8 mouse cellular contexts compared by ENCODE assay signal in the genomic region with DNA sequence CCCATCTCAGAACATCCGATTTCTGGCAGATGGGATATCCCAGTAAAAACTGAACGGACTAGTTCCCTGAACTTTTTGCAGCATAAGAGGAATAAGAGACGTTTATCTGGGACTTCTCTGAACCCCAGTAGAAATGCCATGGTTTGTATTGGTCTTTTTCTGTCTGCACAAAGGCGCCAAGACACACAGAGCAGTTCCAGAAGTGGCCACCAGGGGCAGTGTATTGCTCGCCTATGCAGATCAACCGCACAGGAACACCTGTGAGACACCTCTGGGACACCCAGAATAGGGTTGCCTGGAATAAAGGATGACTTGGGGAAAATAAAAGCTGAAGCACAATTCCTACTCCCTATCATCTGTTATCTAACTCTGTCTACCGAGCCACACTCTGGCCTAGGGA.
A peak's percentile ranks its signal among the peaks of the same experiment; 100 is the strongest.
DNase-seq lines count a peak whose midpoint lies in the region; ATAC-seq and TF ChIP-seq lines count a peak whose summit lies in the region.

No protein-coding gene starts in this region.

- no peak overlapping the region for H3K9ac ChIP-seq in liver, adult 2 months (ENCODE audit: low read depth, low read length)
- H3K9ac ChIP-seq in liver, embryonic 11.5 days (ENCODE audit: low read depth, low read length), result no peak overlapping the region

- no peak overlapping the region for H3K27ac ChIP-seq in cerebellum, adult 2 months (ENCODE audit: insufficient read depth, low read length)
- no peak overlapping the region for H3K27ac ChIP-seq in liver, adult 2 months (replicated peaks; ENCODE audit: insufficient read depth, low read depth, low read length)
- no peak overlapping the region for H3K27ac ChIP-seq in liver, embryonic 11.5 days (ENCODE audit: low read depth, low read length)

- H3K4me3 ChIP-seq in cerebellum, adult 2 months (replicated peaks; ENCODE audit: insufficient read depth, low read depth, low read length), result no peak overlapping the region
- H3K4me3 ChIP-seq in liver, adult 2 months (ENCODE audit: insufficient read depth, low read depth, low read length), result no peak overlapping the region
- H3K4me3 ChIP-seq in liver, embryonic 11.5 days (ENCODE audit: low read depth, low read length), result no peak overlapping the region

- no peaks in the 10 kb centered on the region for H3K79me2 ChIP-seq in liver, adult 2 months (ENCODE audit: control insufficient read depth, insufficient read depth, low read length)

- H3K27me3 ChIP-seq in cerebellum, adult 2 months (ENCODE audit: control insufficient read depth, insufficient read depth, low read length), result no peaks in the 10 kb centered on the region
- H3K27me3 ChIP-seq in liver, adult 2 months (ENCODE audit: control insufficient read depth, insufficient read depth, low read length), result no peaks in the 10 kb centered on the region
- H3K27me3 ChIP-seq in liver, embryonic 11.5 days (replicated peaks; ENCODE audit: control insufficient read depth, insufficient read depth, low read length), result no peaks in the 10 kb centered on the region

- peak; percentile 51; the same call in 1 of the 2 replicates for TF ChIP-seq CTCF in cerebellum, adult 2 months (IDR thresholded peaks at IDR 0.05; ENCODE audit: borderline replicate concordance, insufficient read depth, low read depth, low read length)
- peak; percentile 65 for TF ChIP-seq CTCF in liver, adult 2 months (IDR thresholded peaks at IDR 0.05; ENCODE audit: low read depth, low read length)

- H3K9me3 ChIP-seq in liver, embryonic 11.5 days (ENCODE audit: control insufficient read depth, low read length), result no peaks in the 10 kb centered on the region

- H3K36me3 ChIP-seq in liver, adult 2 months (ENCODE audit: control insufficient read depth, insufficient read depth, low read length), result no peaks in the 10 kb centered on the region
- no peaks in the 10 kb centered on the region for H3K36me3 ChIP-seq in liver, embryonic 11.5 days (ENCODE audit: control insufficient read depth, insufficient read depth, low read length)

- TF ChIP-seq POLR2A in cerebellum, adult 2 months (IDR thresholded peaks at IDR 0.05; ENCODE audit: borderline replicate concordance, insufficient read depth, low read length), result no peak
- no peak for TF ChIP-seq POLR2A in liver, adult 2 months (IDR thresholded peaks at IDR 0.05; ENCODE audit: extremely low read depth, insufficient read depth, low read length)

- WGBS in cerebellum, adult 2 months, result 71% methylated on average over 7 of the region's 7 CpGs
- WGBS in liver, adult 2 months, result 66% methylated on average over 7 of the region's 7 CpGs
- WGBS in liver, embryonic 11.5 days, result 70% methylated on average over 7 of the region's 7 CpGs

- peak; percentile 3 to 15 for DNase-seq in cerebellum, adult 2 months
- no peak for DNase-seq in cerebellum, adult 9-11 months
- no peak for DNase-seq in liver, adult 2 months (ENCODE audit: extremely low read depth, low read depth, low spot score)
- no peak for DNase-seq in liver, embryonic 11.5 days (ENCODE audit: low spot score)
- peak; percentile 49 for DNase-seq in adrenal gland, postnatal 14 days
- peak; percentile 61 for DNase-seq in forelimb bud, embryonic 11.5 days (ENCODE audit: low read depth, low spot score)
- DNase-seq in urinary bladder, adult 2 months (ENCODE audit: low spot score), result no peak

- no peak overlapping the region for H3K4me2 ChIP-seq in liver, embryonic 11.5 days

- H3K4me1 ChIP-seq in cerebellum, adult 2 months (ENCODE audit: control insufficient read depth, insufficient read depth, low read length), result no peaks in the 10 kb centered on the region
- H3K4me1 ChIP-seq in liver, adult 2 months (ENCODE audit: control insufficient read depth, insufficient read depth, low read length), result no peaks in the 10 kb centered on the region
- H3K4me1 ChIP-seq in liver, embryonic 11.5 days (replicated peaks; ENCODE audit: control insufficient read depth, insufficient read depth, low read length), result no peaks in the 10 kb centered on the region; the same call in 1 of the 2 replicates

- ATAC-seq in liver, embryonic 11.5 days (replicated peaks; ENCODE audit: low FRiP score), result no peak
- ATAC-seq in megakaryocyte progenitor cell, adult 5-6 weeks (replicated peaks; ENCODE audit: poor library complexity), result peak; percentile 58; the same call in 1 of the 2 replicates

Comparison
In these comparisons a context has a peak if more than half of its experiments do, and no peak if none do; other contexts are left out.
1. DNase-seq: peak in cerebellum, adult 2 months (2 of 2), adrenal gland, postnatal 14 days (single experiment) and forelimb bud, embryonic 11.5 days (single experiment); none in cerebellum, adult 9-11 months (single experiment), liver, adult 2 months (single experiment), liver, embryonic 11.5 days (single experiment) and urinary bladder, adult 2 months (single experiment).